Mouse (Mus musculus): ENCODE results near the gene Yjefn3.

The Yjefn3 gene

GRCm38 (mm10) chr8:69881261-69881865, 21.1 kb downstream of the Yjefn3 start:
- no peak for DNase-seq (ENCODE audit: extremely low spot score, low read depth, low spot score)

GRCm38 (mm10) chr8:69880841-69881240, 21.7 kb downstream of the Yjefn3 start:
- DNase-seq (ENCODE audit: extremely low spot score, low read depth, low spot score) = no peak

GRCm38 (mm10) chr8:69879678-69880077, 22.8 kb downstream of the Yjefn3 start:
- DNase-seq (ENCODE audit: extremely low spot score, low read depth, low spot score) = no peak

GRCm38 (mm10) chr8:69877992-69878391, 24.5 kb downstream of the Yjefn3 start:
- no peak for DNase-seq (ENCODE audit: extremely low spot score, low read depth, low spot score)

- DNase-seq (ENCODE audit: extremely low spot score, low read depth, low spot score) = no peak
Measured at GRCm38 (mm10) chr8:69877396-69877795, 25.1 kb downstream of the Yjefn3 start.

GRCm38 (mm10) chr8:69876967-69877366, 25.5 kb downstream of the Yjefn3 start:
- DNase-seq (ENCODE audit: extremely low spot score, low read depth, low spot score) = no peak

GRCm38 (mm10) chr8:69876097-69876496, 26.4 kb downstream of the Yjefn3 start:
- DNase-seq (ENCODE audit: extremely low spot score, low read depth, low spot score) = no peak

GRCm38 (mm10) chr8:69874654-69875053, 27.9 kb downstream of the Yjefn3 start:
- no peak for DNase-seq (ENCODE audit: extremely low spot score, low read depth, low spot score)

- peak; percentile 64 for DNase-seq (ENCODE audit: extremely low spot score, low read depth, low spot score)
Measured at GRCm38 (mm10) chr8:69874155-69874554, 28.4 kb downstream of the Yjefn3 start.

GRCm38 (mm10) chr8:69870907-69871306, 31.6 kb downstream of the Yjefn3 start:
- DNase-seq (ENCODE audit: extremely low spot score, low read depth, low spot score) = no peak

- no peak for DNase-seq (ENCODE audit: extremely low spot score, low read depth, low spot score)
Measured at GRCm38 (mm10) chr8:69870003-69870765, 32.3 kb downstream of the Yjefn3 start.

GRCm38 (mm10) chr8:69867696-69868326, 34.7 kb downstream of the Yjefn3 start:
- DNase-seq (ENCODE audit: extremely low spot score, low read depth, low spot score) = no peak

- DNase-seq (ENCODE audit: extremely low spot score, low read depth, low spot score) = no peak
Measured at GRCm38 (mm10) chr8:69864180-69864579, 38.3 kb downstream of the Yjefn3 start.

- DNase-seq (ENCODE audit: extremely low spot score, low read depth, low spot score) = no peak
Measured at GRCm38 (mm10) chr8:69863387-69864020, 39.0 kb downstream of the Yjefn3 start.

- DNase-seq (ENCODE audit: extremely low spot score, low read depth, low spot score) = no peak
Measured at GRCm38 (mm10) chr8:69861251-69861650, 41.3 kb downstream of the Yjefn3 start.

- no peak for DNase-seq (ENCODE audit: extremely low spot score, low read depth, low spot score)
Measured at GRCm38 (mm10) chr8:69860807-69861206, 41.7 kb downstream of the Yjefn3 start.

- DNase-seq (ENCODE audit: extremely low spot score, low read depth, low spot score) = no peak
Measured at GRCm38 (mm10) chr8:69853869-69854268, 48.6 kb downstream of the Yjefn3 start.

GRCm38 (mm10) chr8:69850926-69851506, 51.5 kb downstream of the Yjefn3 start:
- DNase-seq (ENCODE audit: extremely low spot score, low read depth, low spot score) = no peak

GRCm38 (mm10) chr8:69849899-69850298, 52.6 kb downstream of the Yjefn3 start:
- no peak for DNase-seq (ENCODE audit: extremely low spot score, low read depth, low spot score)

GRCm38 (mm10) chr8:69848951-69849350, 53.6 kb downstream of the Yjefn3 start:
- DNase-seq (ENCODE audit: extremely low spot score, low read depth, low spot score) = no peak

Data from hindlimb bud, embryonic 11.5 days (tissue).